Mouse (Mus musculus): Measurements from ENCODE around the gene Myo1b.
A peak's percentile ranks its signal among the peaks of the same experiment; 100 is the strongest.

Myo1b gene

DNA sequence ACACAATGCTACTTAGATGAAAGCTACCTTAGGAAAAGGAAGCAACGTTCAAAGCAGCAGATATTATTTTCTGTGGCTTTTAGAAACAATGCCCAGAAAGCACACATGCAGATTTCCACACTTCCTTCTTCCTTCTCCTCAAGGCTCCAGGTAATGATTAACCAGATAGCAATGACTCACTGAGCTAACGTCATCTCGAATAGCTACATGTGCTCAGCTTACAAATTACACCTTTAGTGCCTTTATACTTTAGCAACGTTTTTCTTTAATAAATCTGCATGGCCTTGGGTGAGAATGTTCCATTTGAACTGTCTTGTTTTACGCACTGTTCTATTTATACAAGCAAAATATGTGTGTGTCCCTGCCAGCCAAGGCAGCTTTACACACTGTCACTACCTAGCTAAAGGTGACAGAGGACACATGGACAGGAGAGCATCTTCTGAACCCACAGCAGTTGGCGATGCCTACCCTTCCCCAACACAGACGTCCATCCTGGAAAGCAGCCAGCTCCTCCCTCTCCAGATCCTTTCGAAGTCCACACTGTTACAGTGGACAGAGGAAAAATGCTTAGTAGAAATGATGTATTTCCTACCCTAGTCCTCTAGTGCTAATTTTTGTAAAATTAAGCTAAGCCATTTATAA lies 66.2 kb downstream of the Myo1b start:
- no peak for DNase-seq (ENCODE audit: low spot score)

DNA sequence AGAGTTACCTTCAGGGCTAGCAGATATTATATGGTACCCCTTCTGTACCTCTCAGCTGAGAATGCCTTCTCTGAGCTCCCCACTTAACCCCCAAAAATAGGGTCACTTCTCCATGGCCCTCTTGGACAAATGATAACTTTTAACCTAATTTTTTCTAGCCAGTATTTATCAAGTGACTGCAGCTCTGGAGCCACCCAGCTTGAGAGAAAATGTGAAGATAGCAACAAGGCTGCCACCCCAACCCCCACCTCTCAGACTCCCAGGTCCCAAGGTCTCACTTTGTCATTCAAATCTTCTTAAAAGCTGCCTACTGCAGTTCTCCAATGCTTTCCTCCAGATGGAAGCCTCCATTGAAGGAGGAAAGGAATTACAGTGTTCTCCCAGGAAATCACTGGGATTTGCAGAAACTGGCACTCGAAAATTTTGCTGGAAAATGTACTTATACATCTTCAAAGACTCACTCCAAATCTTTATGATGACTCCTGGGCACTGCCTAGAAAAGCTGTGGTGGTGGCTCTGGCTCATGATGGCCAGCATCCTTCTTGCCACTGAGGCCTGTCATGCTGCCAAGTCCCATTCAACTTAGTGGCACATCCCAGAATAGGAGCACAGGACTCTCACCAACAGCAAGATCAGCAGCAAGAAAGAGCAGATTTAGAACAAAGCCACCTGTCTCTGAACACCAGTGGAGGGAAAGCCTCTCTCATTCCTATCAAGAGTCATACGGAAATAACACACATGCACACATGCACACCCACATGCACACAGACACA lies 70.4 kb downstream of the Myo1b start:
- no peak for DNase-seq (ENCODE audit: low spot score)

DNA sequence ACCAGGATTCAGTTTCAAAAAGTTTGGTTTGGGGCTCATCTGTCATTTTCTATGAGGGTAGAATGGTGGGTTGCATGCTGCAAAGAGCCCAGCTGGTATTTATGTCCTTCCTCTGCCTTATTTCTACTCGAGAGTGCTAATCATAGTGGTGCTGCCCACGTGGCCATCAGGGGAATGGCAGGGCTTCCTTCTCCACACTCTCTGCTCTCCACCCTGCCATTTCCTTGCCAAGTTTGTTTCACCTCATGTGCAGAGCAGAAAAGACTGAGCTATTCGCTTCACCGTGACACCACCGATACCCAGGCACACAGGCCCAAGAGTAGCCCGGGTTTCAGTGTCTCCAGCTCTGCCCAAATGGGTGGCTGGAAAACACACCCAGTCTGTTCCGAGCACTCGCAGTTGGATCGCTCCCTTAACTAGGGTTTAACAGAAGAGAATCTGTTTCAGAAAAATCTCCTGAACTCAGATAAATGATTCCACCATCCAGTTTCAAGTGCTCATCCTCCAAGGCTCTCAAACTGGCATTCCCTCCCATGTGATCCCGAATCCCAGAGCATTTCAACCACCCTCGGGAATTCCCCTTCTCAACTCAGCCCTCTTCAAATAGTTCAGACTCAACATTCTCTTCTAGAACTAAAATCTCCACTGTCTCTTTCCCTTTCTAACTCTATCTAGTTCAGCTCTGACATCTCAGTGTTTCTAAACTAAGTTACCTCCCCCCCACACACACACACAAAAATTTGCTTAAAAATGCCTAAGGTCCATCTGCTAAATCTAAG lies 77.8 kb downstream of the Myo1b start:
- no peak for DNase-seq (ENCODE audit: low spot score)

DNA sequence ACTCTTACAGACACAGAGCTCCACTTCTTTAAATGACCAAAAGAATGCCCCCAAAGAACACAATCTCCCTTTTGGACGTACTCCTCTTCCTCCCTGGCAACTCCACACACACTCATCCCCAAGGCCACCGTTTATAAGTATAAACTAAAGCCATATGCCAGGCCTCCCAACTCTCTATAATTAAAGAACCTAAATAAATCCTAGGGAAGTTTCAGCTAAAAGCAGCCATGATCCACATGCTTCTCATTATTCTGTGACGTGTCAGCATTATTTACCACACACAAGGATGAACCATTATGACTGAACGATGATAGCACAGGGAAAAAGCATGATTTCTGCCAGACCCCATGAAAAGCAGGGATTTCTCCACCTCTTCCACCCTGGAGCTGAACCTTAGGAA lies 78.6 kb downstream of the Myo1b start:
- no peak for DNase-seq (ENCODE audit: low spot score)

DNA sequence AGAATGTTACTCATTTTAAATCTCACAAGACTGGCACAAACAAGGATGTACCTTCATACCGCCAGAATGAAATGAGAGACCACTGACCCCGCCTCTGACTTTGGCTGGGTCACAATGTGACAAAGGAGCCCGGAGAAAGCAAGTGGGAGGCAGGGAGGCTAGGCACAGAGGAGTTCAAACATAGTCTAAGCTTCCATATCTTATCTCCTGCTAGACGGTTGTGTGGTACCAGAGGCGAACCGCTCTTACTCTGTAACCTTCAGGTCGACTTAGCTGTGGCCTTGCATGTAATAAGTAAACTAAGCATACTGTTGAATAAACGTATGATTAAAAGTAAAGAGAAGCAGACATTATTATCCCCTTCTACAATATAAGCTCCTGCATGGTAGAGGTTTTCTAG lies 80.1 kb downstream of the Myo1b start:
- no peak for DNase-seq (ENCODE audit: low spot score)

DNA sequence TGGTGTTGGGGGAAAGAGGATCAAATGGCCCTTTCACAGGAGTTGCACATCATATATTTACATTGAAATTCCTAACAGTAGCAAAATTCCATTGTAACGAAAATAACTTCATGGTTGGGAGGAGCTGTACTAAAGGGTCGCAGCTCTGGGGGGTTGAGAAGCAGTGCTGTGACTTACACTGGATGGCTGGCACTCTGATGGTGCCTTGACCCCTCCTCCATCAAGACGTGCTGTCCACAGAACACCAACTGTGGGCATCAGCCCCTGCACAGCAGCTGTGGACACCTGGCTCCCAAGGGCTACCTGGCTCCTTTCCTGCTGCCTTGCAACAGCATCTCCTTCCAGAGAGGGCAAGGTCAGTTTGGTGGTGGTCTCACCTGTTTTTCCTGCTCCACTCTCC lies 81.8 kb downstream of the Myo1b start:
- DNase-seq (ENCODE audit: low spot score) = no peak

DNA sequence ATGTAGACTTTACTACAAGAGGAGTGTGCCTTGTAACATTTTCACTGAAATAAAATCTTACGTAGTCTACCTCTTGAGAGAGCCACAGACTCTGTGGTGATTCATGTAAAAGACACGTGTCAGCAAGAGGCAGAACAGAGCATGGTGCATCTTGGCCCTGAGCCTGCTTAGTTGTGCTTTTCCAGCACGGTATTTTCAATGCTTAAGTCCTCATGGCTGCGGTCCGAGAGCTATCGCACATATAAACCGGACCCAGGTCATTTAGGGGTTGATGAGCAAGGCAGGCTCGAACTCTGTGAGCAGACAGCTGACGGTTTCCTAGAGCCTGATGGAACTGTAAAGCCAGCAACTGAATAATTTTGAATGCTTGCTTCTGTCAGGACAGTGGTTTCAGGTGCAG lies 86.5 kb downstream of the Myo1b start:
- no peak for DNase-seq (ENCODE audit: low spot score)

DNA sequence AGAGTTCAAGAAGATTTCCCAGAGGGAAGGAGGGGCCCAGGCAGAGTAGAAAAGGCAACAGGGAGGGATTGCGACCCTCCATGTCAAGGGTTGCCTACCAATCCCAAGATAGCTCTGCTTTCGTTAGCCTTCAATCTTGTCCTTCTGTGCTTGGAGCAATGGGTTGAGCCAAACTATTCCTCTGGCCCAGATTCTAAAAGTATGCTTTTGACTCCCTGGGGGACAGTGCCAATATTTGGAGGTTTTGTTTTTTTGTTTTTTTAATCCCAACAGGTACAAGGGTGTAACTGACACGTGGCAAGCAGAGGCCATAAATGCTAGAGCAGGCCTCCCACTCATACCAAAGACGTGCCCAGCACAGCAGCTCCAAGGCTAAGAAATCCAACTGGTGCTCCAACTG lies 93.3 kb downstream of the Myo1b start:
- no peak for DNase-seq (ENCODE audit: low spot score)

DNA sequence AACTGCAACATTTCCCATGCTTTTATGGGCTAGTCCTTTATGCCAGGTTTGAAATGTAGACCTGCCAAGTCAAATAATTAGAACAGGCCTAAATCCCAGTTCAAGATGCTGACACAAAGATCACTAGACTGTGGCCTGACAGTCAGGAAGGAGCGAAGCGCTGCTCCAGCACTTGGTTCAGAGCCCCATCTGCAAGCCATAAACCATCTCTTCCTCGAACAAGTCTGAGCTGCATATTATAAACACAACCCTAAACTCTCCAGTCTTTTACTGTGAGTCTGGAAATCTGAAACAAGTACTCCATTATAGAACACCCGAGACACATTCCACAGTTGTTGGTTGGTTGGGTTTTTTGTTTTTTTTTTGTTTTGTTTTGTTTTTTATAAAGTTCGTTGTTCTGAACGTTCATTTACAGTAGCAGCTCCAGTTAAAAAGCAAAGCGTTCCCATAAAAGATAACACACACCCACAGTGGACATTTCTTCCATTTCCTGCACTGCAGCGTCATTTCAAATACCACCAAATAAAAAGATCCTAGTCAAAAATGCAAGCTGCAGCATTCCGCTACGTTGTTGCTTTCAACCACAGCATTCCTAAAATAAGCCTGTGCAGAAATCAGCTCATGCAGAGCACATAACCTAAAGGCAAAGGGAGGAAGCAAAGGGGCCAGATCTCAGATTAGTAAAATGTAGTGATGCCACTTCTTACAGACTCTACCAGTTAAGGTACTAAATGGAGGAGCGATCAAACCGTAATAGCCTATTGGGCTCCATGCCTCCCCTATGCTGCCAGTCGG lies 94.0 kb downstream of the Myo1b start:
- DNase-seq (ENCODE audit: low spot score) = no peak

DNA sequence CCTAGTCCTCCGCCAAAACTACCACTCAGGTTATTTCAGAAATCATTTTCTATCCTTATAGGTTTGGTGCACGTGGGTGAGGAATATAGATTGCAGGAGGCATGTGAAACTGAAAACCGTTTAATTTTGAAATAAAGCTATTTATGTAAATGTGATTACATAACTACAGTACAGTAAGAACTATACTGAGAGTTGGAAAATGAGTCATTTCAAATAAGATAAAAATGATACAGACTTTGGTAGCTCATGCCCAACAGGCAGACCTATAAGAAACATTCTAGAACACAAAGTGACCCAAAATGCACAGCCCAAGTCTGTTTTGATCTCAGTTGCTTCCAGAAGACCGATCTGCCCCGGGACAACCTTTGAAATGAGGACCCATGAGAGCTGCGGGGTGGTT lies 95.4 kb downstream of the Myo1b start:
- DNase-seq (ENCODE audit: low spot score) = no peak

DNA sequence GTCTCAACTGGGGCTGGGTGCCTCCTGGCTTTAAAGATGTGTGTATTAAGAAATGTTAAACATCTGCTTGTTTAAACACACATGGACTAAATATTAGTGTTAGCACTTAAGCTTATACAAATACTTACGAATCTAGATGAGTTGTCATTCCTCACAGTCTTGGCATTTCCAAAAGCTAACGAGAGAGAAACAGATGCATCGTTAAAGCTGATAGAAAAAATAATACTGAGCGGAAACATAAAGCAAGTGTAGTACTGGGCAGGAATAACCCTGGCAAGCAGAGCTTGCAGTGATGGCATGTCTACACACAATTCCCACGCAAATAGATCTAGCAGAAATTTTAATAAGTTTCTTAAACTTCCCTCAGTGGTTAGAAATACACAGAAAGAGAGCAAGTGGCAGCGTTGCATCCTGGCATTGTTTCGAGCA lies 95.8 kb downstream of the Myo1b start:
- DNase-seq (ENCODE audit: low spot score) = no peak

DNA sequence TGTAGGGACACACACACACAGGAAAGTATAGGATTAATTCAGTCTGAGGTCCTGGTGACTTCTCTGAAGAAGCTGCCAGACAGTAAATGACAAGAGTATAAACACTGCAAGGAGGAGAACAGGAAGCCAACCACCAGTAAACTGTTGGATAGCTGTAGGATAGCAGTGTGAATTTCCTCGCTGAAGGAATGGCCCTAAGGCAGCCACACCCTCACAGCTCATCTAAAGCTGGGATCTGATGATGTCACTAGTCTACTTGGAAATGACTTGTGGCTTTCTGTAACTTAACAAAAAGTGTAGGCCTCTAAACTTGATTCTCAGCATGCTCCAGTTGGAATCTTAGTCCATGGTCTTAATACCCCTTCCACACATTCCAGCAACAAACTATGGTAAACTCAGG lies 100.2 kb downstream of the Myo1b start:
- DNase-seq (ENCODE audit: low spot score) = no peak

DNA sequence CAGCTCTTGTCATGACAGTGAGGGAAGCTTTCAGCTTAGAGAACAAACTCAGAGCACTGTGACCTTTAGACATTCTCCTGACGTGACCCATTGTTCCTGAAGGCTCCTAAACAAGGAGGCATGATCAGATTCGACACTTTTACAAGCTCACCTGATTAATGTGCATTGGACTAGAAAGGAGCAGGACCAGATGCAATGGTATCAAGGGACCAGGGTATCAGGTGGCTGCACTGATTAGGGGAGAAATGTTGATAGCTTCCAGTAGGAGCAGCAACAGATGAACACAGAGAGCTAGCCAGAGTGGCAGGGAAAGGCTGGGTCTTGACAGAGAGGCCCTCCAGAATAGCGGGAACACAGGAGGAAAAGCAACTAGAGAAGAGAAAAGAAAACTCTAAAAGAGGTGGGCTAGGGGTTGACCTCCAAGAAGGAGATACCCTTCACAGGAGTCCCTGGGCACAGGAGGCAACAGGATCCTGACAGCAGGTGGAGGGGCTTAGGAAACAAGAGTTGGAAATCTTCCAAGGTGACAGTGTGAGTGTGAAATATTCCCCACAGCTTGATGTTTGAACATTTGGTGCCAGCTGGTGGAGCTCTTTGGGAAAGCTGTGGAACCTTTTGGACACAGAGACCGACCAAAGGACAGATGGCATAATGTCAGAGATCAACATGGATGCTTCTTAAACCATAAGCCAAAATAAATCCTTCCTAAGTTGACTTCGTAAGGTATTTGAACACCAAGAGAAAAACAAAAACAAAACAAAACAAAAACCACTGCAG lies 100.8 kb downstream of the Myo1b start:
- DNase-seq (ENCODE audit: low spot score) = peak; percentile 27

DNA sequence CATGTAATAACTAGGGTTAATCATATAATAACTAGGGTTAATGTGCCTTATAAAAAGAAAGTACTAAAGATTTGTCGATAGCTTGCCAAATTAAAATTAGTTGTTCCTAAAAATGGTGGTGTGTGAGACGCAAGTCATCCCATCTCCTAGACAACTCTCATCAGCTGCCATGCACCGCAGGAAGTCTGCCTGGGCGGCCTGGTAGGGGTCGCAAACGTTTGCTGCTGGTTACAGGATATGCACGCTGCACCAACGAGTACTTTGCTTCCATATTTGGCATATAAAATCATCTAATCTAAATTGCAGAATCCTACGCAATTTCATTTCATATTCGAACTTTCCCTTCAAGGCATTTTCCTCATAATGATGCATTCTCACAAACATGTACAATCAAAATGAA lies 107.0 kb downstream of the Myo1b start:
- no peak for DNase-seq (ENCODE audit: low spot score)

DNA sequence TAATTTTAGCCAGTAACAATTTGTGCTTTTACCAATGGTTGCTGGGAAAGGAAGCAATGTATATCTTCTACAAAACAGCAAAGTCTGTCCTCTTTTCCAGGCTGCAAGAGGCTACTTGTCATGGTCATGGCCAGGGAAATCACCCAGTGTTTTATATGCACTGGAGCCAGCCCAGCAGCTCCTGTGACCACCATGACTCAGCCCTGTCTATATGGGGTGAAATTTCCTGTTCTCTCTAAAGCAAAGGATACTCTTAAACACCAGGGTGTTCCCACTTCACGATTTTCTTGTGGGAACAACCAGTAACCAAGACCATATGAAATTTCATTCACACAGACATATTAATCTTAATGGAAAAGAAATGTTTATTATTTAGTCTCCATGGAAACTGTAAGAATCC lies 107.6 kb downstream of the Myo1b start:
- no peak for DNase-seq (ENCODE audit: low spot score)

DNA sequence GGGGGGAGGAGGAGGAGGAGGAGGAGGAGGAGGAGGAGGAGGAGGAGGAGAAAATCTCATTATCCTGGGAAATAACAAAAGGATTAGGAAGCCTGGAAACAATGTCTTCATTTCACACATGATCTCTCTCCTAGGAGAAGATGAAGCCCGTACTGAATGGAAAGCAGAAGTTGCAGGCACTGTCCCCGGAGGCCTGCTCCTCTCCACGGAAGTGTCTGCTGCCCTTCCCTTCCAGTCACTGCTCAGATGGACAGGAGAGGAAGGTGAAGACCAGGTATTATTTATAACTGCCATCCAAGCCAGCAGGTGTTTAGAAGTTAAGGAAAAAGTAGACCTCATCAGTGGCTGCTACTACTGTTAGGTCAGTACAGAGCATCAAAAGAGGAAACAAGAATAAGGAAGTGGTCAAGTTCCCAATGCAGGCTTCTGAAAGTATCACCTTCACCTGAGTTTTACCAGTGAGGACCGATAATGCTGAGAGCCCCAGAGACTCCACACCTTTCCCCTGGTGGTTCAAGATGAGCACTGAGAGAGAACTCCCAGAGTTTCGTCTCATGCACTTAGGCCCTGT lies 110.7 kb downstream of the Myo1b start:
- DNase-seq (ENCODE audit: low spot score) = no peak

DNA sequence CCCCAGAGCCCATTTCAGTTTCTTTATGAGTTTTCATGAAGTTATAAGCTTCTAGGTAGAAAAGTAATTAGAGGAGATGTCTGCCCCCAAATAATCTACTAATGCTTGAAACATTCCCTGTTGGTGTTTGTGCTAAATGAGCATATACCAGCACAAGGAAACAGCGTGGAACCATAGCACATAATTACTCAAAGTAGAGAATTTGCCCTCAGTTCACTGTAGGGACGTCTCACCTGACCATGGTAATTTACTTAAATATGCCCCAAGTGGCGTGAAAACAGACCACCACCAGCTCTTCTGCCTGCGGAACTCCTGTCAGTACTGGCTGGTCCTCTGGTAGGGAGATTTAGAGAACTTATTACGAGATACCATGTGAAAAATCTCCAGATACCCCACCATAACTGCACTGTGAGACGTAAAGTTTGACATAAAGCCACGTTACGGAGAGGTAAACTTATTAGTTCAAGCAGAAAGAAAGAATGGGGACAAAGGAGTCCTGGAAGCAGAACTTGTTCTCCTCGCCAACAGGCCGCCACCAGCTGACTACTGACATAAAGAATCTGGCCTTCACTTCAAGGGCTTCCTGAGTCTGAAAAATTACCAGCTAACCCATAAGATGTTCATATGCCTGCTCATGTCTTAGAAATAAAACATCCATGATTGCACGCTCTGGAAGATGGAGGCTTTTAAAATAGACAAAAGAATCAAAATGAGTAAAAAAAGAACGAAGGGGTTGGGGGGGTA lies 111.4 kb downstream of the Myo1b start:
- DNase-seq (ENCODE audit: low spot score) = no peak

DNA sequence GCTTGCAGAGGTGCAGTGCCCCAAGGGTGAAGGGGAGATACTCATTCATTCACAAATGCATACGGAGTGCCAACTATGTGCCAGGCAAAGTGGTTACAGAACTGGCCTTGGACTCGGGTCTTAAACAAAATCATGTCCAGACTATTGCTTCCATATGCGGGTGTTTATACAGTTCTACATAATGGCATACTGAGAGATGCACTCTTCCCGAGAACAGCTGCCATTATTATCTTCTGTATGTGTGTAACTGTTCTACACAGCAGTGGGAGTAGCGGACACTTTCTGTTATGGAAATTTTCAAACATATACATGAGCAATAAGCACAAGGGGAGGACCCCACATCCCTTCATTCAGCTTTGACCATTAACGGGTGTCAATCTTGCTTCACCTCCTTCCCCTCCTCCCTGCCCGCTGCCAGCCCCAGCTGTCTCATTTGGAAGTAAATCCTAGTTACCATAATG lies 117.8 kb downstream of the Myo1b start:
- no peak for DNase-seq (ENCODE audit: low spot score)

DNA sequence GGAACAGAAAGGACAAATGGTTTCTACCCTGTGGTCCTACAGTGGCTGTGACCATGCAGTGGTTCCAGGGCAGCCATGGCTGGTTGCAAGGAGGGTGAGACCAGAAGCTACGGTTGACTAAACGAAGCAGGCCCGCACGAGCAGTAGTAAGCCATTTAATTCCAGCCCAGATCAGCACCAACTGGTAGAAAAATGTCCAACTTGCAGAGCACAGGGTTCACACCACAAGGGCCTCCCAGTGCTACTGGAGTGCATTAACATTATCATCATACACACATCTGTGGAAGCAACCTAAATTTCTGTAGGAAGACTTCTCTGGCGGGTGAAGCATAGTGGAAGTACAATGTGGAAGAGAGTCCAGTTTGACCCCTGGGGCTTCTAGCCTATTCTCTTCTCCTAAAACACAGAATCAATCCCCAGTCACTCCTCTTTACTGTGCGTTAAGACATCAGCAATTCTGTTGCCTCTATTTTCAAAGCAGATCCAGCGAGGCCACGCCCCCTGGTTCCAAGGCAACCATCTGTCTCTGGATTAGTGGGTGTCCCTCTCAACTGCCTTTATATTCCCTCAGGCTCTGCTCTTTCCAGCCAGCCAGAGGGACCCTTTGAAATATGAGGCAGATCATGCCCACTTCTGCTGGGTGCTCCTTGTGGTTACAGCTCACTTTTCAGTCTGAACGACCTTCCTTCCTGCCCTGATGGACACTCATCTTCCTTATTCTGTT lies 120.1 kb downstream of the Myo1b start:
- peak; percentile 64 for DNase-seq (ENCODE audit: low spot score)

DNA sequence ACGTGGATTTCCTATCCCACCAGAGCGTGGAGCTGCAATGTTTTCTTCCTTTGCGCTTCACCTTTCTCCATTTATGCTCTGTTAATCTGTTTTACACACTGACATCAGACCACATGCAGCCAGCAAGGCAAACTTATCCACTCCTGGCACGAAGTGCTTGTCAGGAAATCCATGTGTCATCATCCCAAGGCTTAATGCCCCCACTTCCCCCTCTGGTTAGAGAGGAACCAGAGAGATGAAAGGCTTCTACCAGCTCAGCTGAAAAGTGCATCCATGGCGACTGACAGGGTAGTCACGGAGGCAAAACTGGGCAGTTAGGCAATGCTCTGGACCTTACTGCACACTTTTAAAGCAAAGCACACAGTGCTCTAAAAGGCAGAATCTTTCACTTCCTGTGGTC lies 126.6 kb downstream of the Myo1b start:
- DNase-seq (ENCODE audit: low spot score) = no peak
